Mouse (Mus musculus) ES-E14 (cell line): ENCODE data around the gene Lgals9. TPM values are rescaled to one million over a fixed set of nuclear protein-coding genes. Genes with fewer than 3 reads are reported as not detected.

Source experiments
- DNase-seq: peaks from one replicate; pipeline ENCODE4 v3.0.0-alpha.2; 2013; ENCODE audit warnings: low read depth, low spot score
- H3K27ac ChIP-seq: 2 replicates; pipeline ENCODE4 v1.5.1; 2012; ENCODE audit warnings: low read depth, mild to moderate bottlenecking, low read length, moderate library complexity, mixed read lengths; ENCODE audit not compliant: poor library complexity, insufficient read depth, severe bottlenecking
- H3K36me3 ChIP-seq: 2 replicates; pipeline ENCODE4 v1.6.1; 2012; ENCODE audit warnings: mild to moderate bottlenecking, low read length, moderate library complexity, mixed read lengths; ENCODE audit not compliant: control insufficient read depth, poor library complexity, insufficient read depth, severe bottlenecking
- H3K4me1 ChIP-seq, 2 experiments: fragments of 150-350 bp in 1 of 2; sonication (generic) in 1 of 2; 2 replicates each; pipeline ENCODE4 v1.6.1; 2012; ENCODE audit warnings: low read length in 2 of 2, mild to moderate bottlenecking in 1 of 2, mixed read lengths in 1 of 2; ENCODE audit not compliant: control insufficient read depth in 2 of 2, insufficient read depth in 2 of 2, poor library complexity in 1 of 2
- H3K4me3 ChIP-seq, 2 experiments: fragments of 150-350 bp in 1 of 2; sonication (generic) in 1 of 2; 2 replicates each; pipeline ENCODE4 v1.5.1; 2012; ENCODE audit warnings: low read length in 2 of 2, low read depth in 1 of 2, mild to moderate bottlenecking in 1 of 2, mixed read lengths in 1 of 2; ENCODE audit not compliant: insufficient read depth in 1 of 2, poor library complexity in 1 of 2, severe bottlenecking in 1 of 2
- H3K9ac ChIP-seq: 2 replicates; pipeline ENCODE4 v1.6.1; 2012; ENCODE audit warnings: low read depth, mild to moderate bottlenecking, low read length, mixed read lengths; ENCODE audit not compliant: poor library complexity, insufficient read depth, severe bottlenecking
- H3K9me3 ChIP-seq: fragments of 150-350 bp; sonication (generic); 2 replicates; pipeline ENCODE4 v1.6.1; 2012; ENCODE audit warnings: low read depth, mild to moderate bottlenecking, low read length; ENCODE audit not compliant: control insufficient read depth, insufficient read depth
- CHD2 ChIP-seq: IDR thresholded peaks from 2 replicates; pipeline ENCODE4 v1.6.1; 2014; ENCODE audit warnings: mild to moderate bottlenecking, low read depth, low read length, inconsistent platforms
- HCFC1 ChIP-seq: IDR thresholded peaks from 2 replicates; pipeline ENCODE4 v1.6.1; 2012; ENCODE audit warnings: low read length, inconsistent platforms, borderline replicate concordance; ENCODE audit not compliant: insufficient read depth
- MAFK ChIP-seq: IDR thresholded peaks from 2 replicates; pipeline ENCODE4 v1.6.1; 2014; ENCODE audit warnings: mild to moderate bottlenecking, low read depth, low read length, inconsistent platforms; ENCODE audit not compliant: insufficient read depth
- ZC3H11A ChIP-seq: IDR thresholded peaks from 2 replicates; pipeline ENCODE4 v1.6.1; 2012; ENCODE audit warnings: low read depth, mild to moderate bottlenecking, inconsistent platforms, low read length, borderline replicate concordance
- ZNF384 ChIP-seq: IDR thresholded peaks from 2 replicates; pipeline ENCODE4 v1.6.1; 2012; ENCODE audit warnings: low read depth, low read length, inconsistent platforms
- in situ Hi-C, 2 experiments: fragments of 600-800 bp; cut with MboI; formaldehyde crosslinking; loops; one replicate each; pipeline ENCODE4 v1.15.1; 2025; ENCODE audit warnings: low sequenced_read_pairs in 2 of 2, inconsistent platforms in 1 of 2; ENCODE audit not compliant: unreplicated experiment in 2 of 2
- total RNA-seq: library from RNA; depleted of rRNA; stranded (reverse); fragments of 300-350 nt; gene quantifications from 2 replicates; pipeline ENCODE4 v1.2.3, GENCODE M21; 2012

Gene Lgals9
- total RNA-seq, 1 experiment = 8.6 TPM

DNA sequence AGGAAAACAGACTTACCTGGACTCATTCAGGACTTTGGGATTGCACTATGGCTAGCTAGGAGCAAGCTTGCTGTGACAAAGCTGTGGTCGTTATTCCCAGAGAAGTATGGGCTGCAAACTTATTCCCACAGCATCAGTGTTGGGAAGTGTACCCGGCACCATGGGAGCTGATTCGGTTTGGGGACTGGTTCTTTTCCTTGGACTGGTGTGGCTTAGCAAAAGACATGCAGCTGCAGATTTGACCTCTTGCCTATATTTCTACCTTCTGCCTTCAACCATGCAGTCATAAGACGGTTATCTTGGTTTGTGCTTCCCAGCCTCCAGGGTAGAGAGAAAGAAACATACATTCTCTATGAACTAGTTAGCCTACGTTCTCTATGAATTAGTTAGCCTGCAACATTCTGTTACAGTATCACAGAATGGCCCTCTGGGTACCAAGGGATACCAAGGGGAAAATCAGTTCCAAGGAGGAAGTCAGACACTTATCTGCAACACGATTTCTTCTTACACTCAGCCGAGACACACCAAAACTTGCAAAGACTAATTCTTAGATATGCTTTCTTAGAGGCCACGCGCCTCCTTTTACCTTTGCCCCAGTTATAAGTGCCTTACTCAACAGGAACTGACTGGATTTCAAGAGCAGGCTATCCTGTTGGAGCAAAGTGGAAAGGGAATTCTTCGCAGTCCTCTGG lies 1.7 kb upstream of the Lgals9 start:
- Histone ChIP-seq H3K4me1 (no peaks in the 10 kb centered on the region), H3K9me3 (peaks cover 2% of the 10 kb centered on the region; the same call in 1 of the 2 replicates), H3K27ac (no peak overlapping the region), H3K36me3 (no peaks in the 10 kb centered on the region), H3K4me3 (no peak overlapping the region), H3K9ac (no peak overlapping the region)
- in situ Hi-C loops = no loop called here
- no peak for TF ChIP-seq HCFC1
- no peak for TF ChIP-seq CHD2
- no peak for TF ChIP-seq ZNF384
- no peak for TF ChIP-seq ZC3H11A
- TF ChIP-seq MAFK = no peak
- no peak for DNase-seq

DNA sequence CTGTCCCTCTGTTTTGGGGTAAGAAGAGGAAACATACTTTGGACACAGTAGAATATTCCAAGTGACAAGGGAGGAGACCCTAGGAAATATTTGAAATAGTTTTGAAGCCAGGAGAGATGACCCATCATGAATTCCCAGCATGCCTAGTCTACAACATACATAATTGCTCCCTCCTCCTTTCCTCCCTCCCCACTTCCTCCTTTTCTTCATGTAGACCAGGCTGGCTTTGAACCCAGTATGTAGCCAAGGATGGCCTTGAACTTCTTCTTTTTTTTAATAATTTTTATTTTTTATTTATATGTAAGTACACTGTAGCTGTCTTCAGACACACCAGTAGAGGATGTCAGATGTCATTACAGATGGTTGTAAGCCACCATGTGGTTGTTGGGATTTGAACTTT lies 759 bp upstream of the Lgals9 start:
- in situ Hi-C loops = no loop called here

DNA sequence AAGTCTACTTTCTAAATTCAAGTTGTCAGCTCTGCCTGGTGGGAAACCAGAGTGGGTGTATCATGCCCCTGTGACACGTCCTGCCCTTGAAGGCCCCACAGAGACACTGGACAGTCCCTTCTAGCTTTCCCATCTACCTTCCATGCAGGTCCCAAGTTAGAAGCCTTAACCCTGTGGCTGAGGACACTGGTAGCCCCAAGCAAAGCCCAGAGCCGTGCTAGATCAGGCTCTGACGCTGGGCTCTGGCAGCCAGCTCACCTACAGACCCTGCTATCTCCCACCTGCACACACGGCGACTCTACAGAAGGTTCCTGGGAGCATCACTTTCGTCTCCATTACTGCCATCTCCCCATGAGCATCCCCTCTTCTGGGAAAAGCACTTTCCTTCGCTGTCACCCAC lies 1.2 kb downstream of the Lgals9 start:
- DNase-seq = no peak
- in situ Hi-C loops = no loop called here
- no peak overlapping the region for H3K27ac ChIP-seq
- H3K36me3 ChIP-seq = no peaks in the 10 kb centered on the region
- no peak overlapping the region for H3K9ac ChIP-seq
- peaks cover 0 to 3% of the 10 kb centered on the region in 2 experiments; a peak in 1 of 4 replicates for H3K4me1 ChIP-seq
- no peak for TF ChIP-seq CHD2
- no peak for TF ChIP-seq ZNF384
- no peaks in the 10 kb centered on the region for H3K9me3 ChIP-seq
- H3K4me3 ChIP-seq = no peak overlapping the region

More for the DNA sequence above, 759 bp upstream of the Lgals9 start:
- H3K4me3 ChIP-seq = no peak overlapping the region
- H3K4me1 ChIP-seq = peaks cover 0 to under 1% of the 10 kb centered on the region in 2 experiments; a peak in 1 of 4 replicates
- no peak overlapping the region for H3K9ac ChIP-seq
- DNase-seq = no peak
- no peaks in the 10 kb centered on the region for H3K36me3 ChIP-seq
- H3K9me3 ChIP-seq = peaks cover 2% of the 10 kb centered on the region; the same call in 1 of the 2 replicates
- TF ChIP-seq CHD2 = no peak
- no peak for TF ChIP-seq ZC3H11A
- TF ChIP-seq MAFK = no peak
- TF ChIP-seq HCFC1 = no peak
- no peak for TF ChIP-seq ZNF384
- no peak overlapping the region for H3K27ac ChIP-seq

DNA sequence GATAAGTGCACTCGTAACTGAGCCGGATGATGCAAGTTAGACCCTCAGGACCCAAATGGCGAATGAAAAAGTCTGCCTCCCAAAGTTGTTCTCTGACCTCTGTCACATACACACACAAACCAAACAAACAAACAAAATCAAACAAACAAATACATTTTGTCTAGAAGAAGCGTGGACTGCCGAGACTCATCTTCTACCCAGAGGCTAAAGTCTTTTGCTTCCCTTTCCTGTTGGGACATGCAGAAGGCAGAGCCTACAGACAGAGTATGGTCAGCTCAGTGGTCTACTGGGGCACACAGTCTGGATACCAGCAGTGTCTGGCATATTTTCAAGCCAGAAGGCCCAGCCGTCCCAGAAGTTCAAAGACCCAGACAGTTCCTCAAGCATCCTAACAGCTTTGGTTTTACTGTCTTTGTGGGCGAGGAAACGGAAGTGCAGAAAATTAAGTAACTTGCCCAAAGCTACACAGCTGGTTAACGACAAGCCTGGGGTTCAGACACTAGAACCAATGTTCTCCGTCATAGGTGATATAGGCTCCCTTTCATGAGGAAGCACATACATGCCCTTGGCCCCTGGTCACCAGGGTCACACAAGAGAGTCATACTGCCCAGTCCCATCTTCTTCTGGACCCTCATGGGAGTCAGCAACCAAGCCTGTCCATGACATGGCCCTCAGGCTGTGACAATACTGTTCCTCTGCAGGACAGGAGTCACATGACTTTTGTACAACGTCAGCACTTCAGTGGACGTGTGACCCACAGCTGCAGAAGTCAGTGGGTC lies 2.0 kb downstream of the Lgals9 start:
- TF ChIP-seq ZC3H11A (no peak), CHD2 (no peak), HCFC1 (no peak), MAFK (no peak), ZNF384 (no peak)
- Histone ChIP-seq H3K27ac (no peak overlapping the region), H3K36me3 (no peaks in the 10 kb centered on the region), H3K9ac (no peak overlapping the region), H3K4me1 (peaks cover 4 to 8% of the 10 kb centered on the region in 2 experiments; a peak in 2 of 4 replicates), H3K4me3 (no peak overlapping the region), H3K9me3 (no peaks in the 10 kb centered on the region)
- DNase-seq = no peak
- in situ Hi-C loops = no loop called here
